Mouse (Mus musculus): ENCODE results near the gene Dmrt2.

DNA sequence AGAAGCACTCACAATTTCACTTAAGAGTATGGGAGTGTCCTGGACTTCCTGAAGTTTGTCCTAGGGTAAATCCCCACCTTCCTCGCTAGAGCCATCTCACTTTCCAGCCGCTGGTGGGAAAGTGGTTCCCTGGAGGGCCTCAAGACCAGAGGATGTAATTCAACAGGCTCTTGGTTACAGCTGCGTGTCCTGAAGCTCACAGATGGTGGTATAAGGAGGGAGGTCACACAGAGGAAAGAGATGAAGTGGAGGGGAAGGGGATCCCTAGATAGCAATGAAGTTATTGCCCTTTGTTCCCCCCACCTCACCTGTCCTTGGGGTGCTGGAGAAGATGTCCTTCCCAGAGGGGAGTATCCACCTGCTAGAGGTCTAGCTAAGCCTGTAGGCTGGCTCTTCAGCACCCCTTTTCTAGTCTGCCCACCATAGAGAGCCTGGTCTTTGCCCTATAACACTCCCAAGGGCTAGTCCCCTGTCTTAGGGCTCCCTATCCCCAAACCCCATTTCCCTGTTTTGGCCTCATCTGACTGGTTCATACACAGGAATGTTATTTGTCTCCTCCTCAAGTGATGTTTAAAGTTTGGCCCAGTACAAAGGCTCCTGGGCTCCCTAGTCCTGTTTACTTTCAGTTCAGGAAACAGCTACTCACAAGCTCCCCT is 2.5 kb upstream of the Dmrt2 start:
- no peak for TF ChIP-seq CTCF (IDR thresholded peaks at IDR 0.05)
- TF ChIP-seq EP300 (IDR thresholded peaks at IDR 0.05; ENCODE audit: insufficient read depth, low read depth, low read length), result no peak

Data from heart, adult 2 months (tissue).